Mouse (Mus musculus): Measurements from ENCODE around the gene Gm20425. TPM values are rescaled to one million over a fixed set of nuclear protein-coding genes. Genes with fewer than 3 reads are reported as not detected.

Gm20425 gene
- polyA plus RNA-seq, 1 experiment, result not detected

- Histone ChIP-seq H3K4me3 (ENCODE audit: insufficient read depth, low read depth, low read length) (peak overlapping the region; percentile 35), H3K27ac (ENCODE audit: insufficient read depth, low read depth, low read length) (no peak overlapping the region), H3K4me1 (ENCODE audit: control insufficient read depth, insufficient read depth, low read length) (peaks cover 2% of the 10 kb centered on the region; the same call in 1 of the 2 replicates)
- 4% methylated on average over 16 of the region's 16 CpGs for WGBS
- peak; percentile 69; the same call in 1 of the 2 replicates for TF ChIP-seq CTCF (IDR thresholded peaks at IDR 0.05; ENCODE audit: insufficient read depth, low read depth, low read length)
- TF ChIP-seq POLR2A (IDR thresholded peaks at IDR 0.05; ENCODE audit: insufficient read depth, low read depth, low read length), result no peak
Measured at GRCm38 (mm10) chr9:103207846-103208245, 22.3 kb downstream of the Gm20425 start.

- no peak for TF ChIP-seq POLR2A (IDR thresholded peaks at IDR 0.05; ENCODE audit: insufficient read depth, low read depth, low read length)
- TF ChIP-seq CTCF (IDR thresholded peaks at IDR 0.05; ENCODE audit: insufficient read depth, low read depth, low read length), result no peak
- peaks cover 2% of the 10 kb centered on the region; the same call in 1 of the 2 replicates for H3K4me1 ChIP-seq (ENCODE audit: control insufficient read depth, insufficient read depth, low read length)
Measured at GRCm38 (mm10) chr9:103205786-103206185, 24.3 kb downstream of the Gm20425 start.

GRCm38 (mm10) chr9:103201561-103202260 is 28.4 kb downstream of the Gm20425 start, which contains the start of gene Srprb:
Gene Srprb, minus strand, starts transcription at chr9:103202137.
- no peak within 1 kb of the TSS for H3K27ac ChIP-seq (ENCODE audit: insufficient read depth, low read depth, low read length)
- under 1% methylated on average over 45 of the region's 45 CpGs for WGBS
- peak; percentile 59 for TF ChIP-seq POLR2A (IDR thresholded peaks at IDR 0.05; ENCODE audit: insufficient read depth, low read depth, low read length)
- TF ChIP-seq CTCF (IDR thresholded peaks at IDR 0.05; ENCODE audit: insufficient read depth, low read depth, low read length), result no peak
- peaks cover 3% of the 10 kb centered on the region; the same call in 1 of the 2 replicates for H3K4me1 ChIP-seq (ENCODE audit: control insufficient read depth, insufficient read depth, low read length)
- H3K4me3 ChIP-seq (ENCODE audit: insufficient read depth, low read depth, low read length), result peak within 1 kb of the TSS; percentile 92

More at GRCm38 (mm10) chr9:103205786-103206185, 24.3 kb downstream of the Gm20425 start:
- no peak overlapping the region for H3K27ac ChIP-seq (ENCODE audit: insufficient read depth, low read depth, low read length)
- 94% methylated on average over 5 of the region's 5 CpGs for WGBS
- H3K4me3 ChIP-seq (ENCODE audit: insufficient read depth, low read depth, low read length), result no peak overlapping the region

- Histone ChIP-seq H3K27ac (ENCODE audit: insufficient read depth, low read depth, low read length) (no peak overlapping the region), H3K4me1 (ENCODE audit: control insufficient read depth, insufficient read depth, low read length) (0 out of 2 replicates have a peak, but pooled peaks cover 3% of the 10 kb centered on the region), H3K4me3 (ENCODE audit: insufficient read depth, low read depth, low read length) (no peak overlapping the region)
- 81% methylated on average over 4 of the region's 4 CpGs for WGBS
- TF ChIP-seq CTCF (IDR thresholded peaks at IDR 0.05; ENCODE audit: insufficient read depth, low read depth, low read length) (no peak), POLR2A (IDR thresholded peaks at IDR 0.05; ENCODE audit: insufficient read depth, low read depth, low read length) (no peak)
Measured at GRCm38 (mm10) chr9:103188416-103188815, 41.7 kb downstream of the Gm20425 start.

GRCm38 (mm10) chr9:103186747-103187146 is 43.4 kb downstream of the Gm20425 start:
- Histone ChIP-seq H3K27ac (ENCODE audit: insufficient read depth, low read depth, low read length) (no peak overlapping the region), H3K4me1 (ENCODE audit: control insufficient read depth, insufficient read depth, low read length) (peaks cover 9% of the 10 kb centered on the region), H3K4me3 (ENCODE audit: insufficient read depth, low read depth, low read length) (no peak overlapping the region)
- 50% methylated on average over 9 of the region's 9 CpGs for WGBS
- TF ChIP-seq CTCF (IDR thresholded peaks at IDR 0.05; ENCODE audit: insufficient read depth, low read depth, low read length), result no peak
- no peak for TF ChIP-seq POLR2A (IDR thresholded peaks at IDR 0.05; ENCODE audit: insufficient read depth, low read depth, low read length)

- no peak for TF ChIP-seq CTCF (IDR thresholded peaks at IDR 0.05; ENCODE audit: insufficient read depth, low read depth, low read length)
- no peak for TF ChIP-seq POLR2A (IDR thresholded peaks at IDR 0.05; ENCODE audit: insufficient read depth, low read depth, low read length)
- Histone ChIP-seq H3K27ac (ENCODE audit: insufficient read depth, low read depth, low read length) (no peak overlapping the region), H3K4me1 (ENCODE audit: control insufficient read depth, insufficient read depth, low read length) (peaks cover 14% of the 10 kb centered on the region), H3K4me3 (ENCODE audit: insufficient read depth, low read depth, low read length) (no peak overlapping the region)
- WGBS, result 58% methylated on average over 8 of the region's 8 CpGs
Measured at GRCm38 (mm10) chr9:103185946-103186345, 44.2 kb downstream of the Gm20425 start.

GRCm38 (mm10) chr9:103184855-103185254 is 45.3 kb downstream of the Gm20425 start:
- TF ChIP-seq CTCF (IDR thresholded peaks at IDR 0.05; ENCODE audit: insufficient read depth, low read depth, low read length) (no peak), POLR2A (IDR thresholded peaks at IDR 0.05; ENCODE audit: insufficient read depth, low read depth, low read length) (no peak)
- H3K4me1 ChIP-seq (ENCODE audit: control insufficient read depth, insufficient read depth, low read length), result peaks cover 23% of the 10 kb centered on the region
- H3K4me3 ChIP-seq (ENCODE audit: insufficient read depth, low read depth, low read length), result no peak overlapping the region
- 52% methylated on average over 4 of the region's 4 CpGs for WGBS
- no peak overlapping the region for H3K27ac ChIP-seq (ENCODE audit: insufficient read depth, low read depth, low read length)

- no peak overlapping the region for H3K27ac ChIP-seq (ENCODE audit: insufficient read depth, low read depth, low read length)
- peaks cover 29% of the 10 kb centered on the region for H3K4me1 ChIP-seq (ENCODE audit: control insufficient read depth, insufficient read depth, low read length)
- no peak overlapping the region for H3K4me3 ChIP-seq (ENCODE audit: insufficient read depth, low read depth, low read length)
- no peak for TF ChIP-seq CTCF (IDR thresholded peaks at IDR 0.05; ENCODE audit: insufficient read depth, low read depth, low read length)
- no peak for TF ChIP-seq POLR2A (IDR thresholded peaks at IDR 0.05; ENCODE audit: insufficient read depth, low read depth, low read length)
- 69% methylated on average over 8 of the region's 8 CpGs for WGBS
Measured at GRCm38 (mm10) chr9:103181886-103182285, 48.2 kb downstream of the Gm20425 start.

GRCm38 (mm10) chr9:103180807-103181565 is 49.1 kb downstream of the Gm20425 start:
- 9% methylated on average over 20 of the region's 20 CpGs for WGBS
- Histone ChIP-seq H3K27ac (ENCODE audit: insufficient read depth, low read depth, low read length) (no peak overlapping the region), H3K4me3 (ENCODE audit: insufficient read depth, low read depth, low read length) (peak overlapping the region; percentile 22), H3K4me1 (ENCODE audit: control insufficient read depth, insufficient read depth, low read length) (peaks cover 29% of the 10 kb centered on the region)
- TF ChIP-seq CTCF (IDR thresholded peaks at IDR 0.05; ENCODE audit: insufficient read depth, low read depth, low read length), result no peak
- no peak for TF ChIP-seq POLR2A (IDR thresholded peaks at IDR 0.05; ENCODE audit: insufficient read depth, low read depth, low read length)

All from olfactory bulb, adult 2 months (tissue).